Mouse (Mus musculus) T-helper 17 cell (primary cell): ENCODE results near the gene Ndufs1.

Experiments
- in situ Hi-C, 2 experiments: fragments of 300-600 bp; cut with MboI, MseI; formaldehyde crosslinking; loops; 1 replicate in 1 of 2; 2 replicates in 1 of 2; pipeline ENCODE4 v1.15.1; 2025; ENCODE audit warnings: high pct_unique_total_duplicates in 2 of 2

Ndufs1 gene

GRCm38 (mm10) chr1:63123823-63124450 lies 52.7 kb downstream of the Ndufs1 start:
- in situ Hi-C loops, result no loop called here

DNA sequence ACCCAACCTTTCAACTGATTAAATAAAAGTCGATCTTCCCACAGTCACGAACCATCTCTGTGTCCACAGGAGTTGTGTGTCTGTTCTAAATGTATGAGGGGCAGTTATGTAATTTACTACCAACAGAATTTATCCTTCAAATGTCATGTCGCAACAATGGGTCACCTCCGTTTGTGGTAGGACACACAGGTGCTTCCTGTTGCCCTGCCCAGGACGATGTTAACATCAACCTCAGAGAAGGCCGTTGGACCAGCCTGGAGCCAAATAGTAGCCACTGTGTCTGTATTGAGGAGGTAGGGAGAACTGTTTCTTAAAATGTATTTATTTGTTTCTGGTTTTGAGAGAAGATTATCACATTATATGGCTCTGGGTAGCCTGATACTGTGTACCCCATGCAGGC lies 54.6 kb downstream of the Ndufs1 start:
- in situ Hi-C loops, result no loop called here

GRCm38 (mm10) chr1:63120382-63120781 lies 56.3 kb downstream of the Ndufs1 start:
- in situ Hi-C loops, result no loop called here

- in situ Hi-C loops, result no loop called here
Observed at GRCm38 (mm10) chr1:63119675-63120074, 57.0 kb downstream of the Ndufs1 start.

DNA sequence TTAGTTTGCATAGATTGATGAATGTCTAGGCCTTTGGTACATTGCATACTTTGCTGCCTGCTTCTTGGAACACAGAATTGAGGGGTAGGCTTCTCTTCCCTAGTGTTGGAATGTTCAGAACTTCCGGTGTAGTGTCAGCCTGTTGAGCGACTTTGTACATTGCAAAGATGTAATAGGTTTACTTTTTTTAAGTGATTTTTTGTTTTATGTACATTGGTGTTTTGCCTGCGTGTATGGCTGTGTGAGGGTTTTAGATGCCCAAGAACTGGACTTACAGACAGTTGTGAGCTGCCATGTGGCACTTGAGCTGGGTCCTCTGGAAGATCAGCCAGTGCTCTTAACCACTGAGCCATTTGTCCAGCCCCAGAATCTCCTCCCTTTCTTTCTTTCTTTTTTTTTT lies 61.1 kb downstream of the Ndufs1 start:
- in situ Hi-C loops, result no loop called here

DNA sequence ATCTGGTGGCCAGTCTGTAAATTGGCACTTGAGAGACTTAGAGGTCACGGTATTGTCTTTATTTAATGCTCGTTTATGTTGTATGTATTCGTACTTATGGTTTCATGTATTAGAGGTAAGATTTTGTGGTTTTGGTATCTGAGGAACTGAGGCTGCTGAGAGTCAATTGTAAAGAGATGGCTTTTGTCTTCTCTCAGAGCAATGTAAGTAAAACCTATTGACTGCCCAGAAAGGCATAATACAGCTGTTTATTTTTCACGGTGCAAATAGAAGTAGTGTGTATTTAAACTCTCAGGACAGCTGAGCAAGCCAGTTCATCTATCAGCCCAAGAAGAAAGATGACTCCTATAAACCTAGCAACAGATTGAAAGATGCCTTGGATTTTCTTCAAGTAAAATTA lies 61.5 kb downstream of the Ndufs1 start:
- in situ Hi-C loops, result no loop called here

DNA sequence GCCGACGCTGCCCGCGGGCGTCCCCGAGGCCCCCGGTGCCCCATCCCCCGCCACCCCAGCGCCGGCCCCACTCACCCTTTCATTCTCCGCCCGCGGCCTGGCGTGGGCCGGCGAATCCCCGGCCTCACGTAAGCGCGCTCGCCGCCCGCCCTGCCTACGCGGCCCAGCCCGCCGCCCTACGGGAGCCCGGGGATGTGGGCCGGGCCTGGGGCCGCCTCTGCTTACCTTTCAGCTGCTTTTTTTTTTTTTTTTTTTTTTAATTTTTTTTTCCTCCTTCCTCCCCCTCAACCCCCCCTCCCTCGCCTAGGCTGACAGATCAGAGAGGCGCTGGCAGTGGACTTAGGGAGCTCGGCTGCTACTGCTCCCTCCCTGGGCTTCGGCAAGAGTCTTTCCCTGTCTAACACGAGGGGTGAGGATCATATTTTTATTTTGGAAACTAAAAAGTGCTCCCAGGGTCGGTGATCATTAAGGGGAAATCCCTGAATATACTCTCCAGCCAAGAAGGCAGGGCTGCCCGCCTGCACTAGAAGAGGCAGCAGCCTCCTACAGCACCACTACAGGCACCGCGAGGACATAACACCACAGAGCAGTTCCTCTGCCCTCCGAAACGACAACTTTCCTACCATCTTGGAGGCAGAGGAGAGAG lies 62.4 kb downstream of the Ndufs1 start, which contains the start of gene Ino80d:
Ino80d (minus strand) TSS at position 532 of the 646 bp plus-strand sequence.
- in situ Hi-C loops, result loop anchor here in 1 of 2 experiments (5.0 kb wide), 1 partner anchor 68 kb away; no protein-coding TSS in a partner anchor

- in situ Hi-C loops, result loop anchor here in 1 of 2 experiments (5.0 kb wide), 1 partner anchor 69 kb away; no protein-coding TSS in a partner anchor
Observed at GRCm38 (mm10) chr1:63113274-63114135, 63.1 kb downstream of the Ndufs1 start.

DNA sequence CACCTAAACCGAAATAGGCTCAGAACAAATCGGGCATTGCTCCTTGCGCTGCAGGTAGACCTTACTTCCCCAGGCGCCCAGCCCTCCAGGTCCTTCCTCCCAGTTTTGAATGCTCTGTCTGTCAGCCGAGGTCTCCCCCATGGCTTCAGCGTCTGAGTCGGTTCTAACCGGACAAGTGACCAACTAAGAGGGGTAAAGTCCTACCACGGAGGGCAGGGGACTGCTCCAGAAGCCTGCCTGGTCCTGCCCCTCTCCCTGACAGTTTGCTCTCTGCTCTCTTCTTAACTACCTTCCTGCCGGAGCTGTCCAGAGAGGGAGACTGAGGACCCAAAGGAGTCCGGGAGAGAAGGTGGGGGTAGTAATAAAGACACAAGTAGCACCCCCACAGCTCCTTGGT lies 63.8 kb downstream of the Ndufs1 start:
- in situ Hi-C loops, result loop anchor here in 1 of 2 experiments (5.0 kb wide), 1 partner anchor 69 kb away; no protein-coding TSS in a partner anchor

DNA sequence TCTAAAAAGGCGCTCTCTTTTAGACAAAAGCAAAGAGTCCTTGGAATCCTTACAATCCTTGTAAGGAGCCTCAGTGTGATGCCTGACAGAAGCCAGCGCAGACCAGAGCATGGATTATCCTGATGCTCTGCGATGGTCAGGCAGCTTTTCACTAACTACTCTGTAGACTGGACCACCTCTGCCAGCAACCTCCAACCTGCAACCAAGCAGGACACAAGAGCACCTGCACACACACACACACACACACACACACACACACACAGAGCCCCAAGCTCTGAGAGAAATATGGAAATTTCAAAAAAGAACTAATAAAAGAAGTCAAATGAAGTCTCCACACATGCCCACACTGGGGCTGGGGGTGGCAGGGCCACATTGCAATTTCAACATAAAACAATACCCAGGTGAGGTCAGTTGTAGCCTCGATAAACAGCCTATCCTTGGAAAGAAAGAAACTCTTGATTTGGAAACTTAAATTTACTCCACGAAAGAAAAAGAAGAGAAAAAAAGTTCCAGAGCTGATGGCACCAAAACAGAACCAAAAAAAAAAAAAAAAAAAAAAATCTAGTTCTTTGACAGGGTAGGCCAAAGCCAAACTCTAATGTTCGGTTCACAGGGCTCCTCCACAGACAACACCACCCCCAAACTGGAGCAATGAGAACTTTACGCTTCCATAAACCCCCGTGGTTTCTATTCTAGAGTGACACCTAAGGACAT lies 64.3 kb downstream of the Ndufs1 start:
- in situ Hi-C loops, result loop anchor here in 1 of 2 experiments (5.0 kb wide), 1 partner anchor 70 kb away; no protein-coding TSS in a partner anchor

- in situ Hi-C loops, result loop anchor here in 1 of 2 experiments (5.0 kb wide), 1 partner anchor 72 kb away; no protein-coding TSS in a partner anchor
Observed at GRCm38 (mm10) chr1:63110536-63111285, 65.9 kb downstream of the Ndufs1 start.

DNA sequence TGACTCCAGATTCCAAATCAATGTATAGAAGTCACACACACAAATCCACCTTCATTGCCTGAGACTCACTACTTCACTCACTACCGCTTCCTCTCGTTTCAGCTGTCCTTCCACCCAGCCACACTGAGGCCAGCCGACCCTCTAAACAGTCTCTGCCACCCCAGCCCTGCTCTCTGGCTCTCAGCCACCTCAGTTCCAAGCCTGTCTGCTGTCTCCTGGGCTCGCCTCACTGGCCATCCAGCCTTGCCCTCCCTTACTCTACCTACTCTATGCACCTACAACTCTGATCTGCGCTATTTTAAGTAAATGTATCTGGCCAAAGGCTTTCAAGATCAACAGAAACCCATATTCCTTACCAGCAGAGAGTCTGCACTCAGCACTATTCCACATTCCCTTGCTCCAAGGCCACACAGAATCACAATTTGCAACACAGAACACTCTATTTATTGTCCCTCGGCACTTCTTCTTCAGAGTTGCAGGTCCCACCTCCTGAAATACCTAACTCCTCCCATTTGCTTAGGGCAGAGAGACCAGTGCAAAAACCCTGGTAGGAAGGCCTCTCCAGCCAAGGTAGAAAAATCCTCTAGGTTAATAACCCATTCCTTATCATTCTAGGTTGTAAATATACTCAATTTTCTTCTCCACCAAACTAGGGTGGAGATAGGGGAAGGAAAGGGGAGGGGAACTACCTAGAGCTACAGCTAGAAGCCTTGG lies 68.9 kb downstream of the Ndufs1 start:
- in situ Hi-C loops, result no loop called here

DNA sequence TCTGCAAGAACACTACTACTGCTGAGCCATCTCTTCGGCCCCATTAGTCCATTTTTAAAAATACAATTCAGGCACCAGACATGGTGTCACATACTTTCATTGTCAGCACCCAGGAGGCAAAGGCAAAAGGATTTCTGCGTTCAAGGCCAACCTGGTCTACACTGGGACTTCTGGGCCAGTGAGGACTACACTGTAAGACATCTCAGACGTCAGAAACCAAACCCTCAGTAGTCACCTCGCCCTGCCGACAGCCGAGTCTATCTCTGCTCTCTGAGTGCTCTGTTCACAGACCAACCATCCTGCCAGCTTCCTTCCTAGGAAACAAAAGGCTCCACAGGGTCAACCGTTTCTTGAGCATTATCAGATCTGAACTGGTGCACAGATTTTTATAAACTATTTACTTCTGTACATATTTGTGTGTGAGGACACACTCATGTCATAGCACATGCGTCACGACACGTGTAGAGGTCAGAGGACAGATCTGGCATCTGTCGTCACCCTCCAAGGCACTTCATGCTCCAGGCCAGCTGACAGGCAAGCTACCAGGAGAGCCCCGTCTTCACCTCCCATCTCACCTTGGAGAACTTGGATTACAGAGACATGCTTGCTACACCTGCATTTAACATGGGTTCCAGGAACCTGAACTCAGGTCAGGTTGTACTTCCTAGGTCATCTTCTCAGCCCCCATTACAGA lies 73.7 kb downstream of the Ndufs1 start:
- in situ Hi-C loops, result no loop called here

- in situ Hi-C loops, result no loop called here
Observed at GRCm38 (mm10) chr1:63100196-63100595, 76.4 kb downstream of the Ndufs1 start.

DNA sequence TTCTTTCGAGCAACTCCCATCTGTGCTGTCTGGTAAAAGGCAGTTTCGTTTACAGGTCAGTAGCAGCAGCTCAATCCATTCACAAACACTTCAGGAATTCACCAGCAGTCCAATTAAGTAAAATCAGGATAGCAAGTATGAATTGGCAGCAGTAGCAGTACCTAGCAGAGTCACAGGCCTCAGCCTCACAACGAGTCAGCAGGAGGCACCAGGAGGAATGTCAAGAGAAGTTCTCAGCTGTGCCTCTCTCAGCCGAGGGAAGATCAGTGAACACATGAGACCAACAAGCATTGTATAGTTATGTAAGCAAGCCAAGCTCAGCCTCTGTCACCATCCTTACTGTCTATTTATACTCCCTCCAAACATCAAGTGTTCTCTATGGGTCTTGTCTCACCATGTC lies 77.8 kb downstream of the Ndufs1 start:
- in situ Hi-C loops, result no loop called here

DNA sequence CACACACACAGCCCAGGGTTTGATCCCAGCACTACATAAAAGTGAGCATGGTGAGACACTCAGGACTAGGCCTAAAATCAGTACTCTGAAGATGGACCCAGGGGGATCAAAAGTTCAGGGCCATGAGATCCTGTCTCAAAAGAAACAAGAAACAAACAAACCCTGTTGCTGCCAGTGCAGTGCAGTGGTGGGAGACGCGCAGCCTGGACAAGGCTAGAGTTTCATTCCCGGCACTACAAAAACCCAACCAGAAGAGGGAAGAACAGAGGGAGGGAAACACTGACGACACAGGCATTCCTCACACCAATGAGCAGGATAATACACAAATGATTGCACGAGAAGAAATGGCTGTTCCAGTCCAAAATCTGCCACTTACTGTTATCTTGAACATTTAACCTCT lies 80.6 kb downstream of the Ndufs1 start:
- in situ Hi-C loops, result no loop called here
